Mouse (Mus musculus) stomach, embryonic 16.5 days (tissue): ENCODE results near the gene Fam173a. TPM values are rescaled to one million over a fixed set of nuclear protein-coding genes. Genes with fewer than 3 reads are reported as not detected.
"Not testable (repeated sequence)": the region's sequence is repeated elsewhere in the genome, so short reads cannot be mapped to it uniquely, and the experiment has no call there.

Source experiments
- ATAC-seq: fragments of 200-750 bp; cut with Nextera tagmentation; 2 replicates; pipeline ENCODE4 v1.8.0; 2017; ENCODE audit warnings: moderate number of reproducible peaks, moderate TSS enrichment; ENCODE audit not compliant: insufficient read depth, low FRiP score
- H3K27ac ChIP-seq: fragments of 300-500 bp; sonication (generic); 2 replicates; pipeline ENCODE4 v1.5.1; 2014; ENCODE audit warnings: low read length
- H3K27me3 ChIP-seq: fragments of 300-500 bp; sonication (generic); 2 replicates; pipeline ENCODE4 v1.6.1; 2014; ENCODE audit warnings: low read length, control low read depth, mixed read lengths; ENCODE audit not compliant: control insufficient read depth, insufficient read depth
- H3K36me3 ChIP-seq: fragments of 300-500 bp; sonication (generic); 2 replicates; pipeline ENCODE4 v1.6.1; 2014; ENCODE audit warnings: low read length; ENCODE audit not compliant: control insufficient read depth, insufficient read depth
- H3K4me1 ChIP-seq: fragments of 300-500 bp; sonication (generic); 2 replicates; pipeline ENCODE4 v1.6.1; 2014; ENCODE audit warnings: low read length, control low read depth, mixed read lengths; ENCODE audit not compliant: control insufficient read depth, insufficient read depth
- H3K4me2 ChIP-seq: fragments of 300-500 bp; sonication (generic); 2 replicates; pipeline ENCODE4 v1.6.1; 2014; ENCODE audit warnings: low read depth, low read length, mixed read lengths
- H3K4me3 ChIP-seq: fragments of 300-500 bp; sonication (generic); replicated peaks from 2 replicates; pipeline ENCODE4 v1.5.1; 2014; ENCODE audit warnings: mild to moderate bottlenecking, low read length
- H3K9ac ChIP-seq: fragments of 300-500 bp; sonication (generic); 2 replicates; pipeline ENCODE4 v1.6.1; 2014; ENCODE audit warnings: low read length
- H3K9me3 ChIP-seq: fragments of 300-500 bp; sonication (generic); replicated peaks from 2 replicates; pipeline ENCODE4 v1.6.1; 2016; ENCODE audit warnings: low read length, control low read depth; ENCODE audit not compliant: control insufficient read depth
- WGBS: fragments of 180-500 bp; shearing (Covaris S2); extraction: QIAGEN DNeasy Blood & Tissue Kit; methylation state at CpG from one replicate; pipeline ENCODE4 v1.1.7; 2014; 5-methylcytosine and 5-hydroxymethylcytosine counted together
- polyA plus RNA-seq: library from polyadenylated mRNA; unstranded; fragments of >200 nt; fragmentation: Nextera tagmentation; extraction: Ambion mirVana; gene quantifications from 2 replicates; pipeline ENCODE4 v1.2.1, GENCODE M21; 2015

The Fam173a gene
- polyA plus RNA-seq, 1 experiment from 2014 or later = 102 TPM

GRCm38 (mm10) chr17:25808028-25808427 is 15.3 kb upstream of the Fam173a start:
- Histone ChIP-seq H3K9me3 (no peaks in the 10 kb centered on the region), H3K4me2 (peak overlapping the region; percentile 96), H3K4me3 (no peak overlapping the region), H3K36me3 (no peaks in the 10 kb centered on the region), H3K27me3 (peaks cover 27% of the 10 kb centered on the region), H3K27ac (no peak overlapping the region), H3K9ac (no peak overlapping the region), H3K4me1 (0 out of 2 replicates have a peak, but pooled peaks cover 2% of the 10 kb centered on the region)
- WGBS = 36% methylated on average over 5 of the region's 5 CpGs
- ATAC-seq = no peak

GRCm38 (mm10) chr17:25807452-25807851 is 14.8 kb upstream of the Fam173a start:
- H3K4me2 ChIP-seq, H3K9me3 ChIP-seq, H3K4me1 ChIP-seq, H3K36me3 ChIP-seq, H3K4me3 ChIP-seq, ATAC-seq, H3K9ac ChIP-seq, H3K27ac ChIP-seq: not testable (repeated sequence)
- peaks cover 28% of the 10 kb centered on the region for H3K27me3 ChIP-seq
- WGBS = 36% methylated on average over 2 of the region's 2 CpGs

GRCm38 (mm10) chr17:25806507-25806906 is 13.8 kb upstream of the Fam173a start:
- Histone ChIP-seq H3K27ac (no peak overlapping the region), H3K27me3 (peaks cover 29% of the 10 kb centered on the region), H3K4me3 (no peak overlapping the region), H3K9ac (no peak overlapping the region), H3K4me1 (0 out of 2 replicates have a peak, but pooled peaks cover 2% of the 10 kb centered on the region), H3K36me3 (no peaks in the 10 kb centered on the region), H3K9me3 (no peaks in the 10 kb centered on the region), H3K4me2 (no peak overlapping the region)
- no peak for ATAC-seq
- WGBS = 78% methylated on average over 4 of the region's 4 CpGs

DNA sequence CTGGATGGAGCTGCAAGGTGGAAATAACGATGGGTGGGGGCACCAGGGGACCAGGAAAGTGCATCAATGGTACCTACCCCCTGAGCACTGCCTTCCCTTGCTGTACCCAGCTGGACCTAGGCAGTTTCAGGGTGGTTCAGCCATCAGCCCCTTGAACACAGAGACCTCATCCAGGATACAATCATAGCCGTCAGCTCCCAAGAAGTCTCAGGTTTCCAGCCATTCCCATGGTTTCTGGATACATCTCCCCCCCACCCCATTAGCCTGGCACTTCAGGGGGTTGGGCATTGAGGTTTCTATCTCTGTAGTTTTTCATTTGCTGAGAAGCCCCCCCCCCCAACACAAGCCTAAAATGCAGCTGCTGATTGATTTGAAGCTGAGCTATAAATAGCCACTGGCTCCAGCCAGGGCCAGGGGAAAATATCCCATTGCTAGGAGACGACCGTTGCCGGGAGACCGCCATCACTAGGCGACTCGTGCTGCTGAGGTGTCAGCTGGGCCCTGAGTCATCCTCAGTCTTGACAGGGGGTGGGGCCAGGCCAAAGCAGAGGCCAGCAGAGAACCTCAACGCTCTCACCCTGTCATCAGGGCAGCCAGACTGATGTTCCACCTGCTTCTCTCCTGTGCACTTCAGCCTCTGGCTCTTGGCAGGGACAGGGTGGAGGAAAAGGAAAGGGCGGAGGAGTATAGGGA is 10.3 kb upstream of the Fam173a start:
- no peaks in the 10 kb centered on the region for H3K36me3 ChIP-seq
- no peak overlapping the region for H3K4me3 ChIP-seq
- peaks cover 3% of the 10 kb centered on the region for H3K27me3 ChIP-seq
- H3K4me2 ChIP-seq = no peak overlapping the region
- 12% methylated on average over 10 of the region's 10 CpGs for WGBS
- ATAC-seq = peak; percentile 71; the same call in 1 of the 2 replicates
- no peaks in the 10 kb centered on the region for H3K9me3 ChIP-seq
- H3K9ac ChIP-seq = peak overlapping the region; percentile 7; the same call in 1 of the 2 replicates
- no peak overlapping the region for H3K27ac ChIP-seq
- no peaks in the 10 kb centered on the region for H3K4me1 ChIP-seq

GRCm38 (mm10) chr17:25801029-25801428 is 8.3 kb upstream of the Fam173a start:
- no peaks in the 10 kb centered on the region for H3K9me3 ChIP-seq
- H3K36me3 ChIP-seq = no peaks in the 10 kb centered on the region
- no peak overlapping the region for H3K4me3 ChIP-seq
- H3K4me2 ChIP-seq = no peak overlapping the region
- no peak overlapping the region for H3K9ac ChIP-seq
- H3K27me3 ChIP-seq = peaks cover 2% of the 10 kb centered on the region; the same call in 1 of the 2 replicates
- ATAC-seq = 0 out of 2 replicates have a peak, but pooled peaks have one; percentile 48
- H3K4me1 ChIP-seq = peaks cover 5% of the 10 kb centered on the region
- no peak overlapping the region for H3K27ac ChIP-seq
- WGBS = 9% methylated on average over 6 of the region's 6 CpGs

GRCm38 (mm10) chr17:25796951-25797369 is 4.3 kb upstream of the Fam173a start, which contains the start of gene Metrn:
Gene Metrn, minus strand, starts transcription at chr17:25797136.
- Histone ChIP-seq H3K9ac (peak within 1 kb of the TSS; percentile 80), H3K9me3 (no peaks in the 10 kb centered on the region), H3K27me3 (no peaks in the 10 kb centered on the region), H3K4me1 (peaks cover 31% of the 10 kb centered on the region), H3K4me2 (peak within 1 kb of the TSS; percentile 93), H3K36me3 (no peaks in the 10 kb centered on the region), H3K27ac (peak within 1 kb of the TSS; percentile 27), H3K4me3 (peak within 1 kb of the TSS; percentile 87)
- WGBS = under 1% methylated on average over 35 of the region's 35 CpGs
- ATAC-seq = peak; percentile 76

DNA sequence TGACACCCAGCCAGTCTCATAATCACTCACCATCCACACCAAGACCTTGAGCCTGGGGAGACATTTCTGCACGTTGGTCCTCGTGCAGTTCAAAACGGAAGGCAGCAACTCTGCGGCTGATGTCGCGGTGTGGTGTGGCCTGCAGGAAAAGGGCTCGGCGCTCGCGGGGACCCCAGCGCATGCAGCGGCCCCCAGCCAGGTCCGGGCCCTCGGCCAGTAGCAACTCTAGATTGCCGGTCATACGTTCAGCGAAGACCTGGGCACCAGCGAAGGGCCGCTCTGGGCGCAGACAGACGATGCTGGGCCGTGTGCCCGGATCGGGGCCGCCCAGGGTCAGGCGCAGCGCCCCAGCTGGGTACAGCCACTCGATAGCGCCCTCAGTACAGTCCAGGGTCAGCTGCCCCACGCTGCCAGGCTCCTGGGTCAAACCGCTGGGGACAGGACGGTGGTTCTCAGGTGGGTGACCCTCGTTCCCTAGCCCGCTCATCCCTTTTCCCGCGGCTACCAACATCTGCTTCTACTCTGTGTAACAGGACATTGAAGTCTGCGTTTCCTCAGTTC is 3.6 kb upstream of the Fam173a start:
- Histone ChIP-seq H3K27ac (peak overlapping the region; percentile 27; the same call in 1 of the 2 replicates), H3K9ac (peak overlapping the region; percentile 80), H3K4me1 (peaks cover 35% of the 10 kb centered on the region), H3K4me3 (peak overlapping the region; percentile 87), H3K27me3 (no peaks in the 10 kb centered on the region), H3K9me3 (no peaks in the 10 kb centered on the region), H3K4me2 (peak overlapping the region; percentile 93), H3K36me3 (no peaks in the 10 kb centered on the region)
- WGBS = 1% methylated on average over 37 of the region's 37 CpGs
- ATAC-seq = no peak

- peak within 1 kb of the TSS; percentile 93 for H3K4me2 ChIP-seq
- no peak for ATAC-seq
- peak within 1 kb of the TSS; percentile 80 for H3K9ac ChIP-seq
- H3K27me3 ChIP-seq = no peaks in the 10 kb centered on the region
- peak within 1 kb of the TSS; percentile 87 for H3K4me3 ChIP-seq
- no peaks in the 10 kb centered on the region for H3K9me3 ChIP-seq
- H3K4me1 ChIP-seq = peaks cover 37% of the 10 kb centered on the region
- peak within 1 kb of the TSS; percentile 27; the same call in 1 of the 2 replicates for H3K27ac ChIP-seq
- H3K36me3 ChIP-seq = no peaks in the 10 kb centered on the region
- WGBS = 33% methylated on average over 6 of the region's 6 CpGs
Observed at GRCm38 (mm10) chr17:25795609-25796092, 3.0 kb upstream of the Fam173a start, which contains the start of gene AC134908.4. Gene AC134908.4, minus strand, starts transcription at chr17:25795659.

DNA sequence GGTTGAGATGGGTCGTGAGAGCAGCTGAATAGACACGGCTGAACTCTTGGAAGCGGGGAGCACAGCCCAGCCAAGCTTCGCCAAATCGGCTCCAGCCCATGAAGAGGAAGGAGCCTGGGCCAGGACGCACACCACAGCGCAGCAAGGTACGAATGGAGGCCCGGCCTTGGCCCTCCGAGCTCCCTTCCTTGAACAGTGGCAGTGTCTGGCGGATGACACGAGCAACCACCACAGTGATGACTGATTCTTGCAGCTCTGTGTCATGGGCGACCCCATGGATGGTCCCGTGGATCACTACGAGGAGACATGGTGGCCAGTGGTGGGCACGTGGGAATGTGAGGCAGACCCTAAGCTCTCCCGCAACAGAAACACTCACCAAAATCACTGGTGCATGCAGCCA is 2.3 kb upstream of the Fam173a start:
- Histone ChIP-seq H3K9me3 (no peaks in the 10 kb centered on the region), H3K27ac (no peak overlapping the region), H3K36me3 (no peaks in the 10 kb centered on the region), H3K4me1 (peaks cover 37% of the 10 kb centered on the region), H3K4me2 (peak overlapping the region; percentile 93; the same call in 1 of the 2 replicates), H3K9ac (peak overlapping the region; percentile 80), H3K27me3 (no peaks in the 10 kb centered on the region), H3K4me3 (0 out of 2 replicates have a peak overlapping the region, but pooled peaks have one; percentile 3)
- ATAC-seq = no peak
- WGBS = 88% methylated on average over 17 of the region's 17 CpGs
